19 mouse cellular contexts compared by ENCODE assay signal in the genomic region with DNA sequence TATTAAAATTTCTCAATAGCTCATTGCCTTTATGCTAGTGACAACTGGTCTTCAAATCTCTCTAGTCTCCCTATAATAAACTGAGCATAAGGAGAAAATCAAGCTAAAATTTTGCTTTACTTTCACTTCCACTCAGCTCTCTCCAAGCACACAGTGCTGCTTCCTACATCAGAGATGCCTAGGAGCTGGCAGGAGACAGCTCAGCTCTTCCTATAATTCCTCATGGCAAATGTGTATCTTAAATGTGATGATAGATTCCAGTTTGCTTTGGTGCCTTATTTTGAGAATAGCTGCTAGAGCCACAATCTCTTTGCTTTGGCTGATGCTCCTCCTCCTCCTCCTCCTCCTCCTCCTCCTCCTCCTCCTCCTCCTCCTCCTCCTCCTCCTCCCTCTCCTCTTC.
DNase-seq lines count a peak whose midpoint lies in the region; ATAC-seq lines count a peak whose summit lies in the region.
"Had no signal": no experiment of that assay in that cellular context is flagged by ENCODE, and none has a peak within 500 bp of the region (broad histone marks: within the 10 kb centered on the region; RNA-seq: fewer than 3 reads in every experiment).

No protein-coding gene starts in this region.

- peak; percentile 94 for ATAC-seq in frontal cortex, adult (ENCODE audit: low TSS enrichment)
- no peak for ATAC-seq in intestine, embryonic 14.5 days (replicated peaks; ENCODE audit: low FRiP score, low TSS enrichment, low read depth)
- ATAC-seq in intestine, embryonic 15.5 days: no peak
- ATAC-seq: forebrain, embryonic 16.5 days; inflammation-experienced regulatory T-cells, adult 6 months had no signal

- H3K4me2 ChIP-seq in intestine, embryonic 14.5 days (ENCODE audit: low read length): no peak overlapping the region
- H3K4me2 ChIP-seq in intestine, embryonic 15.5 days (replicated peaks): no peak overlapping the region
- H3K4me2 ChIP-seq: embryonic facial prominence, embryonic 13.5 days; forebrain, embryonic 12.5 days; heart, embryonic 12.5 days; hindbrain, embryonic 15.5 days had no signal

- no peak overlapping the region for H3K9ac ChIP-seq in intestine, embryonic 14.5 days (ENCODE audit: low read length)
- H3K9ac ChIP-seq in intestine, embryonic 15.5 days: no peak overlapping the region
- H3K9ac ChIP-seq: embryonic facial prominence, embryonic 13.5 days; forebrain, embryonic 12.5 days; heart, embryonic 12.5 days; hindbrain, embryonic 15.5 days had no signal

- no peaks in the 10 kb centered on the region for H3K79me2 ChIP-seq in macrophage (ENCODE audit: inconsistent target)

- H3K27ac ChIP-seq in intestine, embryonic 14.5 days (ENCODE audit: low read depth): no peak overlapping the region
- H3K27ac ChIP-seq in intestine, embryonic 15.5 days: no peak overlapping the region
- 0 out of 2 replicates have a peak overlapping the region, but pooled peaks have one; percentile 2 for H3K27ac ChIP-seq in macrophage
- H3K27ac ChIP-seq: embryonic facial prominence, embryonic 13.5 days; forebrain, embryonic 12.5 days; hindbrain, embryonic 15.5 days had no signal

- H3K4me1 ChIP-seq in intestine, embryonic 14.5 days (replicated peaks; ENCODE audit: control insufficient read depth, insufficient read depth, low read length): no peaks in the 10 kb centered on the region
- no peaks in the 10 kb centered on the region for H3K4me1 ChIP-seq in intestine, embryonic 15.5 days (replicated peaks)
- H3K4me1 ChIP-seq: hindbrain, embryonic 15.5 days had no signal

- no peaks in the 10 kb centered on the region for H3K36me3 ChIP-seq in intestine, embryonic 14.5 days (ENCODE audit: control insufficient read depth, insufficient read depth, low read length)
- H3K36me3 ChIP-seq in intestine, embryonic 15.5 days: no peaks in the 10 kb centered on the region
- no peaks in the 10 kb centered on the region for H3K36me3 ChIP-seq in macrophage (ENCODE audit: inconsistent target)
- H3K36me3 ChIP-seq: embryonic facial prominence, embryonic 13.5 days; forebrain, embryonic 12.5 days; hindbrain, embryonic 15.5 days had no signal

- no peak for DNase-seq in frontal cortex, postnatal 25 days (ENCODE audit: low spot score in 2 of 2)
- DNase-seq in intestine, embryonic 14.5 days (ENCODE audit: low spot score): peak; percentile 15
- DNase-seq in 3T3-L1 (ENCODE audit: low read depth, low spot score): peak; percentile 47
- no peak for DNase-seq in cerebellum, postnatal 36 days
- no peak for DNase-seq in adrenal gland, adult 18-20 months (ENCODE audit: low spot score in 2 of 2)
- DNase-seq: adrenal gland, postnatal 10 days; cerebellum, adult 11-12 months; cerebellum, adult 9-10 months; cerebellum, postnatal 25 days had no signal

- no peaks in the 10 kb centered on the region for H3K27me3 ChIP-seq in intestine, embryonic 14.5 days (replicated peaks; ENCODE audit: control insufficient read depth, insufficient read depth, low read length)
- H3K27me3 ChIP-seq in intestine, embryonic 15.5 days (replicated peaks): no peaks in the 10 kb centered on the region
- H3K27me3 ChIP-seq: CH12.LX; embryonic facial prominence, embryonic 13.5 days; forebrain, embryonic 12.5 days; heart, embryonic 12.5 days; hindbrain, embryonic 15.5 days had no signal

- peaks cover 13% of the 10 kb centered on the region for H3K9me3 ChIP-seq in intestine, embryonic 14.5 days (ENCODE audit: control insufficient read depth, low read length)
- no peaks in the 10 kb centered on the region for H3K9me3 ChIP-seq in intestine, embryonic 15.5 days
- H3K9me3 ChIP-seq: hindbrain, embryonic 15.5 days had no signal

- H3K4me3 ChIP-seq in intestine, embryonic 14.5 days (ENCODE audit: low read depth, low read length): no peak overlapping the region
- no peak overlapping the region for H3K4me3 ChIP-seq in intestine, embryonic 15.5 days (replicated peaks)
- no peak overlapping the region for H3K4me3 ChIP-seq in macrophage (ENCODE audit: inconsistent target)
- H3K4me3 ChIP-seq: embryonic facial prominence, embryonic 13.5 days; forebrain, embryonic 12.5 days; heart, embryonic 12.5 days; hindbrain, embryonic 15.5 days had no signal

Comparison
In these comparisons a context has a peak if more than half of its experiments do, and no peak if none do; other contexts are left out.
1. DNase-seq: peak in intestine, embryonic 14.5 days (single experiment) and 3T3-L1 (single experiment); none in frontal cortex, postnatal 25 days (0 of 2), cerebellum, postnatal 36 days (0 of 2) and adrenal gland, adult 18-20 months (0 of 2).